Mouse (Mus musculus): Measurements from ENCODE around the gene Rtp2. TPM values are rescaled to one million over a fixed set of nuclear protein-coding genes. Genes with fewer than 3 reads are reported as not detected.

Gene Rtp2
- under 1 TPM; 0.13 to 0.33 TPM for polyA plus RNA-seq (2017; shearing (Covaris generic))

DNA sequence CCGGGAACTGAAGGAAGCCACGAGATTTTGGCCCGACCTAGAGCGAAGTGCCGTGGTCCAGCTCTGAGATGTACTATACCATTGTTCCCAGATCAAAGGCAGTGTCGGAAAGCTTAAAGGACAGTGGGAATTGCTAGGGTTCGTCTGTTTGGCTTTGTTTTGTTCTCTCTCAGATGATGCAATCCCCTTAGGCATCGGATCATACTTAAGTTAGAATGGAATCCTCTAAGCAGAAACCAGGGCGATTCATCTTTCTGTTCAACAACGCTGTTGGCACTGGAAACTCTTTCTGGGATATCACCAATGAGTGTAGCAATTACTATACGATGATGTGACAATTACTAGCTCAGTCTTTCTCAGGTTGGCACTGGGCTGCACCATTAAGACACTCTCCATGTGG, at the start of gene Rtp2:
Gene Rtp2, minus strand, starts transcription at position 101 of the 400 bp plus-strand sequence.
- no peak for ATAC-seq

GRCm38 (mm10) chr16:23980991-23981720, 49.0 kb upstream of the Rtp2 start:
- no peak for ATAC-seq

- no peak for ATAC-seq
Measured at GRCm38 (mm10) chr16:23980201-23980870, 48.1 kb upstream of the Rtp2 start.

DNA sequence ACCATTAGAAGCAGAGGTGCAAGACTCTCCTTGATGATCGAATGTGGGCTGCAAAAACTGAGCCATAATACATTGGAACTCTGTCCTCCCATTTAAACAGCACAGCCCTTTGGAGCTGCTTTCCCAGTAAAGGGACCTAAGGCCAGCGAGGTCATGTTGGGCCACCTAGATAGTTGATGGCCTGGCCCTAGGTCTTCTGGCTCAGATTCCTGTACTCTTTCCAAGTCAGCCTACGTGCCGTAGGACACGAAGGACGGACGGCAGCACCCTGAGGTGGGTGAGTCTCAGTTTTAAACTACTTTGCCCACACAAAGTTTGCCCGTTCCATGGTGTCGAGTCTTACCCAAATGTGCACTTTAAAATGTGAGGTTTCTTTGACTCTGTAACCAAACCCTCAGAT, 47.3 kb upstream of the Rtp2 start:
- ATAC-seq, result no peak

DNA sequence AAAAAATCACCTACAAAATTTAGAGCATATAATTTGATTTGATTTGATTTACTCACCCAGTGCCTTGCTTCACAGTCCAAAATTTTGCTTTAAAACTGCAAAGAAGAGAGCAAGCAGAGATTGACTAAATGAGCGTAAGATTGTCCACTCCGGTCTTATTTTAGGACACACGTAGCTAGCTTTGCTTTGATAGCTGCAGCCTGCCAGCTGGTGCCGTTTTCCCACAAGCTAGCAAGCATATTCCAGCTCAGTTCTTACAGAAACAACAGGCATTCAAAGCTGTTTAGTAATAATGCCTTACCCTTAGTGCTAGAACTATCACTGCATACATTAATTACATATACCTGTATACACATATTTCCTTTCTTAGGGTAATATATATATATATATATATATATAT, 46.3 kb upstream of the Rtp2 start:
- ATAC-seq, result no peak

DNA sequence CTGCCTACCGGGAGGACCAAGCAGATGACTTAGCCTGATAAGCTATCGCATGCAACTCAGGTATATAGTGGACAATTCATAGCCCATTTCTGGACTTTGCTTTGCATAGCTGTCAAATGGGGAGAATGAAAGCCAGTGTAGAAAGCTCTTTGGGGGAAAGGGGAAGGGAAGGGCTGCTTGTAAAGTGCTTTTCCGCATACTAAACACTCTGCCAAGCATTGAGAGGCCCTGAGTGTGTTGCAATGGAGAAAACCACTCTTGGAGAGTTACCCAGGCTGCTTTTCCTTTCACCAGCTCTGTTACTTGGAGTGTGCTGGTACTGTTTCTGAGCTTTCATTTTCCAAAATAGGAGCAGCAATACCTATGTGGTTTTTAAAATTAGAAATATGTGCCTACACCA, 45.5 kb upstream of the Rtp2 start:
- ATAC-seq, result no peak

- ATAC-seq, result no peak
Measured at GRCm38 (mm10) chr16:23976196-23976595, 44.0 kb upstream of the Rtp2 start.

GRCm38 (mm10) chr16:23973635-23974367, 41.6 kb upstream of the Rtp2 start:
- no peak for ATAC-seq

DNA sequence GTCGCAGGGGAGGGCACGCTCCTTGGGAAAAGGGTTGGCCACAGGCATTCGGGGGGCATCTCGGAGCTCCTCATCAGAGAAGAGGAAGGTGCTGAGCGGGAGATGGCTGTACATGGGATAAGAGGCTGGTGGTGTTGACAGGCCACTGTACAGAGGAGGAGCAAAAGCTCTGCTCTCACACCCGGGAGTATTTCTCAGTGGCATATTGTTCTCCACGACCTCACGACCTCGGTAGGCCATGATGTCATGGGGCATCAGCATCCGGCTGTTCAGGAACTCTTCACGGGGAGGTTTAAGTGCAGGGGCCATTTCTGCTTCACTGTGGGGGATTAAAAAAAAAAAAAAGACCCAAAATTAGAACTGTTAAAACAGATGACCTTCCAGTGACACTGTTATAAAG, 40.7 kb upstream of the Rtp2 start:
- no peak for ATAC-seq

DNA sequence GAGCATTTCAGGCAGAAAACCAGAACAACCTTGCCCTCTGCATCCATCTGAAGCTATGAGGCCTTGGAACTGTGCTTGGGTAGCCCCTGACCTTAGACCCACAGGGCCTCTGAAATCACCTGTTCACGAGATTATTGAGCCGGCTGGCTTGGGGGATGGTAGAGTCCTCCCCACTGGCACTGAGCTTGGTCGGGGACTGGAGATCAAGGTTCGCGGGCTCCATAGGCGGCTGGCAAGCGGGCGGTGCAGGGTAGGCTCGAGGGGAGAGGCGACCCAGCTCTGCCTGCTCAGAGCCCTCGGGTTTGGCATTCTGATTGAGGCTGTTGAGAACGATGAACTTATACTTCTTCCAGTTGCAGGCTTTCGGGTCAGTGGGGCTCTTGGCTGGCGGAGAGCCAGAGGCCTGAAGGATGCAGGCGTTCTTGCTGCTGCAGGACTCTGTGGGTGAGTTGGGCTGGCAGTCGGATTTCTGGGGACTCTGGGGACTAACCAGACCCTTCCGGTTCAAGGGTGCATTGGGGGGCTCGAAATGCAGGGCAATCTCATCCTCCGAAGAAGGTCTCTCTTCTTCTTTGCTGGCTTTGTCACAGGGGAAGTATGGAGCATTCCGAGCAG, 40.0 kb upstream of the Rtp2 start:
- ATAC-seq, result no peak

DNA sequence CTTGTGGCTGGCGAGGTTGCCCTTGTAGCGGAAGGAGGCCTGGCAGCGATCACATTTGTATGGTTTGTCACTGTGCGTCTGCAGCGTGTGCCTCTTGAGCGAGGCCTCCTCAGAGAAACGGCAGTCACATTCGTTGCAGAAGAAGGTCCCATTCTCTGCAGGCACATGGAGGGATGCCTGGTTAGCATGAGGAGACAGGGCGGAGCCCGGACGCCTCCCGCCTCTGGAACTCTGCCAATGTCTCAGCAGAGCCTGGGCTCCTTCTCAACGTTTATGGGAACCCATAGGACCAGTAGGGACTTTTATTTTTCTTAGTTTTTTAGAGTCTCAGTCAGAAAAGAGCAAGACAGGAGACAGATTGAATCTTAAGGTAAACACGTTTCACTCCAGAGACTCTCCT, 37.7 kb upstream of the Rtp2 start:
- ATAC-seq, result no peak

- ATAC-seq, result no peak
Measured at GRCm38 (mm10) chr16:23968888-23969287, 36.7 kb upstream of the Rtp2 start.

- ATAC-seq, result no peak
Measured at GRCm38 (mm10) chr16:23967301-23967700, 35.1 kb upstream of the Rtp2 start.

DNA sequence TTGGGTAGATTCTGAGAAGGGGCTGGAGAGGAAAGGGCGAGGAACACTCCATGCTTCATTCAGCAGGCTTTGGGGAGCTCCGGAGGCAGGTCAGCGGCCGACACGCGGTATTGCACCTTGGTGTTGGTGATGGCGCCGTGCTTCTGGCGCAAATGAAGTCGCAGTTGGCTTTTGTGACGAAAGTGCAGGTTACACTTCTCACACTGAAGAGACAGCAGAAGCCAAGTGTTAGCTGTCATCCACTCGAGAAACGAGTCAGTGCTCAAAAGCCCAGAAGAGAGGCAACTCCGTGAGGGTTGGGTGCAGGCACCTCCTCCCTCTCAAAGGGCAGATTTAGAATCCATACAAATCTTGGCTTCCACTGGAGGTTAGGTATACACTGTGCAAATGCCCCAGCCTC, 33.9 kb upstream of the Rtp2 start:
- no peak for ATAC-seq

- no peak for ATAC-seq
Measured at GRCm38 (mm10) chr16:23964706-23965367, 32.6 kb upstream of the Rtp2 start.

DNA sequence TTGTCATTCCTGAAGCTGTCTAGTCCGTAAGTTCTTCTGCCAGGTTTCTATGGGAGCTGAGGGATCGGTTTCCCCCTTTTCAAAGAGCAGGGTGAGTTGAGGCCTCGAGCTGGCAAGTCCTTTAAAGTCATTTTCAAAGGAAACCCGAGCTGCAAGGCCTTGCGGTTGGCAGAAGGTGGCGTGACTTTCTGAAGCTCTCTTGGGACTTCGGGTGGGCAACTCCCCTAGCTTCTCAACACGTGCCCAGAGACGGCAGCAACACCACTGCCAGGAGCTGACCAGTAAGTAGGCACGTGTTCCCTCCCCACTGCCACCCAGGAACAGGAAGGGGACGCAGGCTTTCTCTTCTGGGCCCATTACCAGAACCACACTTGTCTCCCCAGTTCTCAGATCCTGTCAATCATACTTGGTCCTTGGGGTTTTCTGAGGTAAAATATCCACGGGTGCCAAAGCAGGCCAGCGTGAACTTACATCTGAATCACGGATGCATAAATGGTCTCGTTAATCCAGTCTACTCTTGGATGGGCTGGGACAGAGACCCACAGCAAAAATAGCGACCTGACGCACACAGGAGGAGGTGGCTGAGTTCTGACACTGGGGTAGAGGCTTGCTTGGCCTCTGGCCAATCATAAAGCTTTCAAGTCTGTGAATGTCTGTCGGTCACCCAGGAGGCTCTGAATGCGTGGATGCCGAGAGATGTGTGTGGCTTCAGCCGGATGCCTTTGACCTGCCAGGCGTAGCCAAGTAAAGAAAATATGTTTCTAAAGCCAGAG, 31.9 kb upstream of the Rtp2 start:
- no peak for ATAC-seq

DNA sequence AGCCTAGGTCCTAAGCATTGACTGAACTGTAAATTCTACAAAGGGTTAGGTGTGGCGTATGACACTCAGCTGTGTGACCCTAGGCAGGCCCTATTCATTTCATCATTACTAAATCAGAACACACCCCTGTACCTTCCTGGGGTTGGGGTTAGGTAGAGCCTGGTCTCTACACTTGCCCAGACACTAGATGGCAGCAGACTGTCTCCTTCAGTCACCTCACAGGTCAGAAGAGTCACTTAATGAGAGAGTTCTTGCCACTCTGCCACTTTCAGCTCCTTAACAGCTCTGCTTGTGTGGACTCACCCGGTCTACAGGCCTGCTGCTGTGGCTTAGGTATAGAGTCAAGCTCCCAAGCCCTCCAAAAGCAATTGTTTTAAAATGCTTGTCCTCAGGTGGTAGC, 30.2 kb upstream of the Rtp2 start:
- peak; percentile 81 for ATAC-seq

DNA sequence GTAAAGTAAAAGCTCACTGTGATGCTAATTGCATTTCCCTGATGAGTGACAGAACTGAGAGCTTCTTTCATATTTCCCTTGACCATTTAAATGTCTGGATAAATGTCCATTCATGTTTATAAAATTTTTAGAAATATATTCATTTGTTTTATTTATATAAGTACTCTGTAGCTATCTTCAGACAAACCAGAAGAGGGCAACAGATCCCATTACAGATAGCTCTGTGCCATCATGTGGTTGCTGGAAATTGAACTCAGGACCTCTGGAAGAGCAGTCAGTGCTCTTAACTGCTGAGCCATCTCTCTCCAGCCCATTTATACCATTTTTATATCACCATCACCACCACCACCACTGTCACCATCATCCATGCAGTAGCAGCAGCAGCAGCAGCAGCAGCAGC, 26.7 kb upstream of the Rtp2 start:
- ATAC-seq, result no peak

DNA sequence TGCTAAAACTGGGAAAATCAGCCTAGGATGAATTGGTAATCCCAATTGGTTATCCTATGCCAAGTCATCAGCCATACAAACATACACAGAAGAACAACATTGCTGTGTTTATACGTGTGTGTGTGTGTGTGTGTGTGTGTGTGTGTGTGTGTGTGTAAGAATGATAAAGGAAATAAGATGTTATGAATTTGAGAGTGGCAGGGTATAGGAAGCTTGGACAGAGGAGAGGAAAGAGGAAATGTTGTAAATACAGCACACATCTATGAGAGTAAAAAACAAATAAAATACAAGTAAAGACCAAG, 21.7 kb upstream of the Rtp2 start:
- ATAC-seq, result no peak

DNA sequence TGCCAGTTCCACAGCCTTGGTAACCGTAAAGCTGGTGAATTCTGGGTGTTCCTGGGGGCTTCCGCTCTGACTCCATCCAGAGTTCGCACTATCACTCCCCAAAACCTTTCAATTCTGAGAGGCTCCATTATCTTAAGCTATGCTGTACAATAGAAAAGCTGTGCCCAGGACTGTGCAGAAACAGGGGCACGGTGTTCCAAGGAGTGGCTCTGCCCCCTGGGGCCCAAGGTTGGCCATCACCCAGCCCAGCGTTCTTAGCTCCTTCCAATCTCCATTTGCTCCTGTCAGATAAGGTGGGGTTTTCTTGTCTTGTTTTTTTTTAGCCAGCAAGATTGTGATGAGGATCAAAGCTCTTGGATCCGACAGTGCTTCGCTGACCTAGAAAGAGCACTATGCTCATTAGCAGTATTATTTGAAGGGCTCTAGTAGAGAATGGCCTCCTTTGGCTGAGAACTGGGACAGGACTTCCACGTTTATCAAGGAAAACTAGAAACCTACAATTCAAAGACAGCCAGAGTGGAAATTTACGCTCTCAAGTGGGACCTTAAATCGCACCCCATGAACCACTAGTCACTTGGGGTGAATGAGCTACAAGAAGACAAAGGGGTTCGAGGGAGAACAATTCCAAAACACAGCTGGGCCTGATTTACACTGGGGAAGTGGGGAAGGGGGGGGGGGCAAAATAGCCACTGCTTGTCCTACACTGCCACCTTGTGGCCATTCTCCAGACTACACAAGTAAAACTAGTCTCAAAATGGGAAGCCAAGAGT, 21.2 kb upstream of the Rtp2 start:
- no peak for ATAC-seq

DNA sequence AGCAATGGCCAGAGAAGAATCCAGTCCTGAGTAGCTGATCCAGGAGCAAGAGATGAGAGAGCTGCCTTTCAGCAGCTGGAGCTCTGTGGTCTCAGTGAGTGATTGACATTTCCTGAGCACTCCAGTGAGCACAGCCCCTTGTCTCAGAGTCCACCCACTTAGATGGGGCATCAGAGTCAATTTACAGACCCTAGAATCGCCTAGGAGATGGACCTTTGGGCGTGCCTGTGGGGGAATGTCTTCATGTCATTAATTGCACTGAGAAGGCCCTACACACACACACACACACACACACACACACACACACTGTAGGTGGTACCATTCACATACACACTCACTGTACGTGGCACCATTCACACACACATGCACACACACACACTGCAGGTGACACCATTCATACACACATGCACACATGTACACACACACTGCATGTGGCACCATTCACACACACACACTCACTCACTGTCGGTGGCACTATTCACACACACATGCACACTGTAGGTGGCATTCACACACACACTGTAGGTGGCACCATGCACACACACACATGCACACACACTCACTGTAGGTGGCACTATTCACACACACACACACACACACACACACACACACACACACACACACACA, 20.0 kb upstream of the Rtp2 start:
- no peak for ATAC-seq

All from CD4-positive, CD25-positive, alpha-beta regulatory T cell, adult 4 months (primary cell).